Mouse (Mus musculus): ENCODE results near the gene Auts2. TPM values are rescaled to one million over a fixed set of nuclear protein-coding genes. Genes with fewer than 3 reads are reported as not detected.

Gene Auts2
- polyA plus RNA-seq, 1 experiment from 2014 or later = 32.6 TPM

- Histone ChIP-seq H3K4me2 (replicated peaks; ENCODE audit: low read depth, low read length) (no peak overlapping the region), H3K9me3 (ENCODE audit: control insufficient read depth, low read length) (no peaks in the 10 kb centered on the region), H3K4me1 (ENCODE audit: control insufficient read depth, insufficient read depth, low read length) (no peaks in the 10 kb centered on the region), H3K27me3 (ENCODE audit: control insufficient read depth, insufficient read depth, low read length) (no peaks in the 10 kb centered on the region), H3K9ac (ENCODE audit: low read depth, low read length) (no peak overlapping the region), H3K27ac (ENCODE audit: low read depth, low read length) (no peak overlapping the region), H3K4me3 (ENCODE audit: low read length) (no peak overlapping the region), H3K36me3 (ENCODE audit: control insufficient read depth, insufficient read depth, low read length) (peaks cover 42% of the 10 kb centered on the region)
- WGBS = 94% methylated on average over 6 of the region's 6 CpGs
- ATAC-seq (ENCODE audit: low FRiP score, low TSS enrichment) = no peak
Measured at GRCm38 (mm10) chr5:131463402-131463801, 1079.7 kb downstream of the Auts2 start.

GRCm38 (mm10) chr5:131459951-131460350, 1083.2 kb downstream of the Auts2 start:
- H3K4me1 ChIP-seq (ENCODE audit: control insufficient read depth, insufficient read depth, low read length) = no peaks in the 10 kb centered on the region
- H3K27ac ChIP-seq (ENCODE audit: low read depth, low read length) = no peak overlapping the region
- no peak overlapping the region for H3K9ac ChIP-seq (ENCODE audit: low read depth, low read length)
- H3K4me2 ChIP-seq (replicated peaks; ENCODE audit: low read depth, low read length) = no peak overlapping the region
- peaks cover 57% of the 10 kb centered on the region for H3K36me3 ChIP-seq (ENCODE audit: control insufficient read depth, insufficient read depth, low read length)
- ATAC-seq (ENCODE audit: low FRiP score, low TSS enrichment) = no peak
- no peak overlapping the region for H3K4me3 ChIP-seq (ENCODE audit: low read length)
- no peaks in the 10 kb centered on the region for H3K9me3 ChIP-seq (ENCODE audit: control insufficient read depth, low read length)
- H3K27me3 ChIP-seq (ENCODE audit: control insufficient read depth, insufficient read depth, low read length) = no peaks in the 10 kb centered on the region
- 78% methylated on average over 6 of the region's 6 CpGs for WGBS

- H3K4me1 ChIP-seq (ENCODE audit: control insufficient read depth, insufficient read depth, low read length) = no peaks in the 10 kb centered on the region
- 74% methylated on average over 2 of the region's 2 CpGs for WGBS
- no peak overlapping the region for H3K9ac ChIP-seq (ENCODE audit: low read depth, low read length)
- H3K4me3 ChIP-seq (ENCODE audit: low read length) = no peak overlapping the region
- peaks cover 57% of the 10 kb centered on the region for H3K36me3 ChIP-seq (ENCODE audit: control insufficient read depth, insufficient read depth, low read length)
- no peak for ATAC-seq (ENCODE audit: low FRiP score, low TSS enrichment)
- no peaks in the 10 kb centered on the region for H3K27me3 ChIP-seq (ENCODE audit: control insufficient read depth, insufficient read depth, low read length)
- H3K9me3 ChIP-seq (ENCODE audit: control insufficient read depth, low read length) = no peaks in the 10 kb centered on the region
- no peak overlapping the region for H3K27ac ChIP-seq (ENCODE audit: low read depth, low read length)
- no peak overlapping the region for H3K4me2 ChIP-seq (replicated peaks; ENCODE audit: low read depth, low read length)
Measured at GRCm38 (mm10) chr5:131459549-131459948, 1083.6 kb downstream of the Auts2 start.

GRCm38 (mm10) chr5:131458700-131459099, 1084.4 kb downstream of the Auts2 start:
- WGBS = 87% methylated on average over 6 of the region's 6 CpGs
- H3K36me3 ChIP-seq (ENCODE audit: control insufficient read depth, insufficient read depth, low read length) = peaks cover 65% of the 10 kb centered on the region

GRCm38 (mm10) chr5:131457999-131458398, 1085.1 kb downstream of the Auts2 start:
- peaks cover 58% of the 10 kb centered on the region for H3K36me3 ChIP-seq (ENCODE audit: control insufficient read depth, insufficient read depth, low read length)
- 93% methylated on average over 7 of the region's 7 CpGs for WGBS

More at GRCm38 (mm10) chr5:131458700-131459099, 1084.4 kb downstream of the Auts2 start:
- Histone ChIP-seq H3K9ac (ENCODE audit: low read depth, low read length) (no peak overlapping the region), H3K4me2 (replicated peaks; ENCODE audit: low read depth, low read length) (no peak overlapping the region), H3K4me3 (ENCODE audit: low read length) (no peak overlapping the region), H3K9me3 (ENCODE audit: control insufficient read depth, low read length) (no peaks in the 10 kb centered on the region), H3K4me1 (ENCODE audit: control insufficient read depth, insufficient read depth, low read length) (no peaks in the 10 kb centered on the region), H3K27ac (ENCODE audit: low read depth, low read length) (no peak overlapping the region), H3K27me3 (ENCODE audit: control insufficient read depth, insufficient read depth, low read length) (no peaks in the 10 kb centered on the region)
- ATAC-seq (ENCODE audit: low FRiP score, low TSS enrichment) = no peak

GRCm38 (mm10) chr5:131449181-131449868, 1093.8 kb downstream of the Auts2 start:
- Histone ChIP-seq H3K36me3 (ENCODE audit: control insufficient read depth, insufficient read depth, low read length) (peaks cover 84% of the 10 kb centered on the region), H3K9me3 (ENCODE audit: control insufficient read depth, low read length) (no peaks in the 10 kb centered on the region)
- no peak for ATAC-seq (ENCODE audit: low FRiP score, low TSS enrichment)

More at GRCm38 (mm10) chr5:131457999-131458398, 1085.1 kb downstream of the Auts2 start:
- Histone ChIP-seq H3K9ac (ENCODE audit: low read depth, low read length) (no peak overlapping the region), H3K4me1 (ENCODE audit: control insufficient read depth, insufficient read depth, low read length) (no peaks in the 10 kb centered on the region), H3K4me2 (replicated peaks; ENCODE audit: low read depth, low read length) (no peak overlapping the region), H3K9me3 (ENCODE audit: control insufficient read depth, low read length) (no peaks in the 10 kb centered on the region), H3K4me3 (ENCODE audit: low read length) (no peak overlapping the region), H3K27ac (ENCODE audit: low read depth, low read length) (no peak overlapping the region), H3K27me3 (ENCODE audit: control insufficient read depth, insufficient read depth, low read length) (no peaks in the 10 kb centered on the region)
- no peak for ATAC-seq (ENCODE audit: low FRiP score, low TSS enrichment)

GRCm38 (mm10) chr5:131435239-131435876, 1107.8 kb downstream of the Auts2 start:
- 86% methylated on average over 10 of the region's 10 CpGs for WGBS

More at GRCm38 (mm10) chr5:131449181-131449868, 1093.8 kb downstream of the Auts2 start:
- H3K27ac ChIP-seq (ENCODE audit: low read depth, low read length) = no peak overlapping the region
- no peaks in the 10 kb centered on the region for H3K27me3 ChIP-seq (ENCODE audit: control insufficient read depth, insufficient read depth, low read length)
- no peak overlapping the region for H3K9ac ChIP-seq (ENCODE audit: low read depth, low read length)
- no peak overlapping the region for H3K4me2 ChIP-seq (replicated peaks; ENCODE audit: low read depth, low read length)
- H3K4me1 ChIP-seq (ENCODE audit: control insufficient read depth, insufficient read depth, low read length) = no peaks in the 10 kb centered on the region
- H3K4me3 ChIP-seq (ENCODE audit: low read length) = no peak overlapping the region
- 94% methylated on average over 7 of the region's 7 CpGs for WGBS

GRCm38 (mm10) chr5:131433291-131433690, 1109.9 kb downstream of the Auts2 start:
- ATAC-seq (ENCODE audit: low FRiP score, low TSS enrichment) = no peak
- no peak overlapping the region for H3K9ac ChIP-seq (ENCODE audit: low read depth, low read length)
- no peak overlapping the region for H3K4me2 ChIP-seq (replicated peaks; ENCODE audit: low read depth, low read length)
- H3K4me3 ChIP-seq (ENCODE audit: low read length) = no peak overlapping the region
- no peak overlapping the region for H3K27ac ChIP-seq (ENCODE audit: low read depth, low read length)
- H3K4me1 ChIP-seq (ENCODE audit: control insufficient read depth, insufficient read depth, low read length) = no peaks in the 10 kb centered on the region
- 85% methylated on average over 4 of the region's 4 CpGs for WGBS
- H3K36me3 ChIP-seq (ENCODE audit: control insufficient read depth, insufficient read depth, low read length) = peaks cover 7% of the 10 kb centered on the region
- H3K9me3 ChIP-seq (ENCODE audit: control insufficient read depth, low read length) = no peaks in the 10 kb centered on the region
- H3K27me3 ChIP-seq (ENCODE audit: control insufficient read depth, insufficient read depth, low read length) = no peaks in the 10 kb centered on the region

More at GRCm38 (mm10) chr5:131435239-131435876, 1107.8 kb downstream of the Auts2 start:
- Histone ChIP-seq H3K9me3 (ENCODE audit: control insufficient read depth, low read length) (0 out of 2 replicates have a peak, but pooled peaks cover 3% of the 10 kb centered on the region), H3K4me2 (replicated peaks; ENCODE audit: low read depth, low read length) (no peak overlapping the region), H3K9ac (ENCODE audit: low read depth, low read length) (no peak overlapping the region), H3K36me3 (ENCODE audit: control insufficient read depth, insufficient read depth, low read length) (peaks cover 25% of the 10 kb centered on the region), H3K27ac (ENCODE audit: low read depth, low read length) (no peak overlapping the region), H3K27me3 (ENCODE audit: control insufficient read depth, insufficient read depth, low read length) (no peaks in the 10 kb centered on the region), H3K4me1 (ENCODE audit: control insufficient read depth, insufficient read depth, low read length) (no peaks in the 10 kb centered on the region), H3K4me3 (ENCODE audit: low read length) (no peak overlapping the region)
- ATAC-seq (ENCODE audit: low FRiP score, low TSS enrichment) = no peak

- no peak for ATAC-seq (ENCODE audit: low FRiP score, low TSS enrichment)
- no peak overlapping the region for H3K4me2 ChIP-seq (replicated peaks; ENCODE audit: low read depth, low read length)
- H3K9ac ChIP-seq (ENCODE audit: low read depth, low read length) = no peak overlapping the region
- H3K36me3 ChIP-seq (ENCODE audit: control insufficient read depth, insufficient read depth, low read length) = peaks cover 1% of the 10 kb centered on the region
- no peak overlapping the region for H3K4me3 ChIP-seq (ENCODE audit: low read length)
- 77% methylated on average over 7 of the region's 7 CpGs for WGBS
- H3K27ac ChIP-seq (ENCODE audit: low read depth, low read length) = no peak overlapping the region
- H3K9me3 ChIP-seq (ENCODE audit: control insufficient read depth, low read length) = no peaks in the 10 kb centered on the region
- no peaks in the 10 kb centered on the region for H3K27me3 ChIP-seq (ENCODE audit: control insufficient read depth, insufficient read depth, low read length)
- H3K4me1 ChIP-seq (ENCODE audit: control insufficient read depth, insufficient read depth, low read length) = no peaks in the 10 kb centered on the region
Measured at GRCm38 (mm10) chr5:131431896-131432295, 1111.2 kb downstream of the Auts2 start.

Data from kidney, embryonic 14.5 days (tissue).